Mouse (Mus musculus): Measurements from ENCODE around the gene Frrs1l.

DNA sequence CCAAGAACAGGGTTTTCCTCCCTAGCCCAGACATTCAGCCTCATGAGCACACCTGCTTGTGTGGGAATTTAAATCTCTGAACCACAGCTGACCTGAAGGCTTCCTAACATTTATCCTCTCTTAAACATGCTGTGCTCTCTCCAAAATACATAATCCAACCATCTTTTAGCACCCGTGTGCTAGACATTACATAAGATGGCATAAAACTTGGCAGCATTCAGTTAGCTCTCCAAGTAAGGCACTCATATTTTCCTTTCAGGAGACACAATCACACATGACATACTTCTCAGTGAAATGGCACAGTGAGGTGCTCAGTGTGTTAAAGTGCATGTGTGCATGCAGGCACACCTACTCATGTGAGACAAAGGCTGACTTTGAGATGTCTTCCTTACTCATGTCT is 47.6 kb downstream of the Frrs1l start:
- TF ChIP-seq CTCF (IDR thresholded peaks at IDR 0.05; ENCODE audit: low read depth) (no peak), EP300 (IDR thresholded peaks at IDR 0.05; ENCODE audit: low read depth) (no peak)

Measured in liver, postnatal 0 days (tissue).